Mouse (Mus musculus): ENCODE results near the gene Topaz1.

Topaz1 gene

GRCm38 (mm10) chr9:122747060-122747459, at the start of gene Topaz1:
Topaz1 (plus strand) TSS chr9:122747346.
- DNase-seq (ENCODE audit: low spot score), result no peak

GRCm38 (mm10) chr9:122701817-122702216, 45.3 kb upstream of the Topaz1 start:
- DNase-seq (ENCODE audit: low spot score), result peak; percentile 70

GRCm38 (mm10) chr9:122713836-122714235, 33.3 kb upstream of the Topaz1 start:
- no peak for DNase-seq (ENCODE audit: low spot score)

GRCm38 (mm10) chr9:122715046-122715445, 32.1 kb upstream of the Topaz1 start:
- DNase-seq (ENCODE audit: low spot score), result no peak

- DNase-seq (ENCODE audit: low spot score), result peak; percentile 29
Observed at GRCm38 (mm10) chr9:122716131-122716921, 30.8 kb upstream of the Topaz1 start.

- DNase-seq (ENCODE audit: low spot score), result no peak
Observed at GRCm38 (mm10) chr9:122722296-122722695, 24.9 kb upstream of the Topaz1 start.

- DNase-seq (ENCODE audit: low spot score), result no peak
Observed at GRCm38 (mm10) chr9:122725046-122725765, 21.9 kb upstream of the Topaz1 start.

- peak; percentile 86 for DNase-seq (ENCODE audit: low spot score)
Observed at GRCm38 (mm10) chr9:122729500-122729899, 17.6 kb upstream of the Topaz1 start.

- no peak for DNase-seq (ENCODE audit: low spot score)
Observed at GRCm38 (mm10) chr9:122732126-122732810, 14.9 kb upstream of the Topaz1 start.

- no peak for DNase-seq (ENCODE audit: low spot score)
Observed at GRCm38 (mm10) chr9:122733222-122733621, 13.9 kb upstream of the Topaz1 start.

GRCm38 (mm10) chr9:122734934-122735333, 12.2 kb upstream of the Topaz1 start:
- no peak for DNase-seq (ENCODE audit: low spot score)

- DNase-seq (ENCODE audit: low spot score), result no peak
Observed at GRCm38 (mm10) chr9:122736001-122736400, 11.1 kb upstream of the Topaz1 start.

GRCm38 (mm10) chr9:122736742-122737141, 10.4 kb upstream of the Topaz1 start:
- DNase-seq (ENCODE audit: low spot score), result peak; percentile 90

GRCm38 (mm10) chr9:122745879-122746278, 1.3 kb upstream of the Topaz1 start:
- no peak for DNase-seq (ENCODE audit: low spot score)

GRCm38 (mm10) chr9:122757614-122758013, 10.5 kb downstream of the Topaz1 start:
- DNase-seq (ENCODE audit: low spot score), result no peak

GRCm38 (mm10) chr9:122760111-122760510, 13.0 kb downstream of the Topaz1 start:
- no peak for DNase-seq (ENCODE audit: low spot score)

- DNase-seq (ENCODE audit: low spot score), result no peak
Observed at GRCm38 (mm10) chr9:122785231-122785630, 38.1 kb downstream of the Topaz1 start.

- no peak for DNase-seq (ENCODE audit: low spot score)
Observed at GRCm38 (mm10) chr9:122786534-122786933, 39.4 kb downstream of the Topaz1 start.

- DNase-seq (ENCODE audit: low spot score), result peak; percentile 90
Observed at GRCm38 (mm10) chr9:122805053-122805844, 58.1 kb downstream of the Topaz1 start, which contains the start of gene Tcaim. Tcaim (plus strand) TSS chr9:122805539.

GRCm38 (mm10) chr9:122805845-122806341, 58.7 kb downstream of the Topaz1 start:
- no peak for DNase-seq (ENCODE audit: low spot score)

GRCm38 (mm10) chr9:122807186-122807585, 60.0 kb downstream of the Topaz1 start:
- DNase-seq (ENCODE audit: low spot score), result no peak

- DNase-seq (ENCODE audit: low spot score), result no peak
Observed at GRCm38 (mm10) chr9:122810212-122810611, 63.1 kb downstream of the Topaz1 start.
